Mouse (Mus musculus) bone marrow macrophage, adult 2 months (primary cell): Measurements from ENCODE around the gene Cadm1.

Experiments
- CTCF ChIP-seq: IDR thresholded peaks from 2 replicates; pipeline ENCODE4 v1.5.1; 2012; ENCODE audit warnings: low read depth, mild to moderate bottlenecking, low read length, moderate library complexity
- POLR2A ChIP-seq: IDR thresholded peaks from 2 replicates; pipeline ENCODE4 v1.6.1; 2012; ENCODE audit warnings: mild to moderate bottlenecking, low read depth, low read length, borderline replicate concordance

DNA sequence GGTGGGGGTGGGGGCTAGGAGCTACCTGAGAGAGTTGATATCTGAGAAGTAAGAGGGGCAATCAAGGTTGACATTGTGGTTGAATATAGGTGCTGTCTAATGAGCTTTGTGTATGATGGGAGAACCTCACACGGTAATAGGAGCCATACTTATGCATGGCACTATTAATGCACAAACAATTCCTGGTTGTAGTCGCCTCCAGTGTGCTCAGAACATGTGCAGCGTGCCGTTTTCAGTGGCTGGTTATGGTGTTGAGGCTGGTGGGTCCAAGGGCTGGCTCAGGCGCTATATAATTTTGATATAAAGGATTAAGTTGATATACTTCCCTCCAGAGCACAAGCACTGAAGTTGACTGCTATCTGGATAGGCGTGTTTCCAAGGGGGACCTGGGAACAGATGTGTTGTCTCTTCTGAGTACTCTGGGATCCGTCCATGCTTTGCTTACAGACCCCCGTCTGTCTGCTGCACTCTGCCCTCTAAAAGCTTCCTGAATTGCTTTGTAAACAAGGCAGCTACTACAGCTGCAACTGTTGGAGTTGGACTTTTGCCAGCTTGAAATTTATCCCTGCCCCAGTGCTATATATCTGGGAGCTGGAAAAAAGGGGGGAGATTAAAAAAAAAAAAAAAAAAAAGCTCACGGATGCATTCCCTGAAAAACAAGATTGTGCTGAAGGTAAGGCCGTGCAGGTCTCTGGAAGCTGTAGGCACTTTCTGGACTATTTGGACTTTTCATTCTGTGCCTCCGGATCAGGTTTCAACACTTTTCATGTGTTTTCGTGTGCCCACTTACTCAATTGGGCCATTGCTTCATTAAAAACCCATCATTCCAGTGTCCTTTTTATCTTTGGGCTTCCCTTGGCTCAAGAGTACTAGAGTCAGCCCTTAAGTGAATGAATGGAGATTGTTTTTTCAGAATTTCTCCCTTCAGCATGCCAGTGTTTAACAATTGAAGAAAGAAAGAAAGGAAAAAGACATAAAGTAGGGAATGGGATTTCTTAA is 93.8 kb downstream of the Cadm1 start:
- TF ChIP-seq CTCF (no peak), POLR2A (no peak)
